Mouse (Mus musculus) forebrain, embryonic 14.5 days (tissue): Measurements from ENCODE around the gene Nfkbia. TPM values are rescaled to one million over a fixed set of nuclear protein-coding genes. Genes with fewer than 3 reads are reported as not detected.
A peak's percentile ranks its signal among the peaks of the same experiment; 100 is the strongest.

Experiments used
- ATAC-seq: fragments of 200-750 bp; cut with Nextera tagmentation; 2 replicates; pipeline ENCODE4 v1.8.0; 2017; ENCODE audit warnings: mild to moderate bottlenecking, moderate library complexity
- DNase-seq: peaks from one replicate; pipeline ENCODE4 v3.0.0-alpha.2; 2015; ENCODE audit warnings: low spot score
- H3K27ac ChIP-seq: fragments of 300-500 bp; sonication (generic); 2 replicates; pipeline ENCODE4 v1.5.1; 2014; ENCODE audit warnings: low read depth, mild to moderate bottlenecking, control low read depth, low read length, moderate library complexity
- H3K27me3 ChIP-seq: fragments of 300-500 bp; sonication (generic); replicated peaks from 2 replicates; pipeline ENCODE4 v1.6.1; 2014; ENCODE audit warnings: low read length, control low read depth, mixed read lengths; ENCODE audit not compliant: control insufficient read depth, insufficient read depth
- H3K36me3 ChIP-seq: fragments of 300-500 bp; sonication (generic); 2 replicates; pipeline ENCODE4 v1.6.1; 2014; ENCODE audit warnings: low read length, control low read depth; ENCODE audit not compliant: control insufficient read depth, insufficient read depth
- H3K4me1 ChIP-seq: fragments of 300-500 bp; sonication (generic); 2 replicates; pipeline ENCODE4 v1.6.1; 2014; ENCODE audit warnings: antibody characterized with exemption, low read length, control low read depth; ENCODE audit not compliant: control insufficient read depth, insufficient read depth
- H3K4me2 ChIP-seq: fragments of 300-500 bp; sonication (generic); 2 replicates; pipeline ENCODE4 v1.6.1; 2014; ENCODE audit warnings: mild to moderate bottlenecking, control low read depth, low read length
- H3K4me3 ChIP-seq: fragments of 300-500 bp; sonication (generic); 2 replicates; pipeline ENCODE4 v1.5.1; 2014; ENCODE audit warnings: low read depth, low read length, control low read depth
- H3K9ac ChIP-seq: fragments of 300-500 bp; sonication (generic); 2 replicates; pipeline ENCODE4 v1.6.1; 2014; ENCODE audit warnings: mild to moderate bottlenecking, low read length, control low read depth, moderate library complexity
- H3K9me3 ChIP-seq: fragments of 300-500 bp; sonication (generic); replicated peaks from 2 replicates; pipeline ENCODE4 v1.6.1; 2016; ENCODE audit warnings: low read length, control low read depth, mixed read lengths; ENCODE audit not compliant: control insufficient read depth
- WGBS: fragments of 180-500 bp; shearing (Covaris S2); extraction: QIAGEN DNeasy Blood & Tissue Kit; methylation state at CpG from one replicate; pipeline ENCODE4 v1.1.7; 2014; 5-methylcytosine and 5-hydroxymethylcytosine counted together
- polyA plus RNA-seq: library from polyadenylated mRNA; unstranded; fragments of >200 nt; fragmentation: Nextera tagmentation; extraction: Ambion mirVana; gene quantifications from 2 replicates; pipeline ENCODE4 v1.2.1, GENCODE M21; 2014

The Nfkbia gene
- polyA plus RNA-seq, 1 experiment from 2014 or later, result 40.0 TPM

DNA sequence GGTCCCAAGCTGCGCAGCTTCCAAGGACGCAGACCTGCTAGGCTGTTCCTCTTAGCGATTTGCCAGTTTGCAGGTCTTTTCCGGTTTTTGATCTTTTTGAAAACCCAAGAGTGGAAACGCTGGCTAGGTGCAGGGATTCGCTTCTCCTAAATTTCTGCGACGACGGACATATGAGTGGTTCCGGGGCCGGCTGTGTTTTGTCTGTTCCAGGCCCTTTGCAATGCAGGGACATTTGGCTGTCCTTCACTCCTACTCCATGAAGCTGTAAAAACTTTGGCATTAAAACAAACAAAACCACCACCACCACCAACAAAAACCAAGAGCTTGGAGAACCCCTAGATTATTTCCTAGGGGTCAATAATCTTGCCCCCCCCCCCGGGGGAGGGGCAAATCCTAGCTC is 494 bp upstream of the Nfkbia start:
- no peak for DNase-seq
- ATAC-seq, result no peak
- peak overlapping the region; percentile 82 for H3K4me2 ChIP-seq
- peak overlapping the region; percentile 97 for H3K9ac ChIP-seq
- peak overlapping the region; percentile 90 for H3K4me3 ChIP-seq
- peaks cover 6% of the 10 kb centered on the region; the same call in 1 of the 2 replicates for H3K4me1 ChIP-seq
- no peaks in the 10 kb centered on the region for H3K27me3 ChIP-seq
- WGBS, result under 1% methylated on average over 12 of the region's 12 CpGs
- peaks cover 30% of the 10 kb centered on the region for H3K36me3 ChIP-seq
- no peaks in the 10 kb centered on the region for H3K9me3 ChIP-seq
- H3K27ac ChIP-seq, result peak overlapping the region; percentile 98; the same call in 1 of the 2 replicates

DNA sequence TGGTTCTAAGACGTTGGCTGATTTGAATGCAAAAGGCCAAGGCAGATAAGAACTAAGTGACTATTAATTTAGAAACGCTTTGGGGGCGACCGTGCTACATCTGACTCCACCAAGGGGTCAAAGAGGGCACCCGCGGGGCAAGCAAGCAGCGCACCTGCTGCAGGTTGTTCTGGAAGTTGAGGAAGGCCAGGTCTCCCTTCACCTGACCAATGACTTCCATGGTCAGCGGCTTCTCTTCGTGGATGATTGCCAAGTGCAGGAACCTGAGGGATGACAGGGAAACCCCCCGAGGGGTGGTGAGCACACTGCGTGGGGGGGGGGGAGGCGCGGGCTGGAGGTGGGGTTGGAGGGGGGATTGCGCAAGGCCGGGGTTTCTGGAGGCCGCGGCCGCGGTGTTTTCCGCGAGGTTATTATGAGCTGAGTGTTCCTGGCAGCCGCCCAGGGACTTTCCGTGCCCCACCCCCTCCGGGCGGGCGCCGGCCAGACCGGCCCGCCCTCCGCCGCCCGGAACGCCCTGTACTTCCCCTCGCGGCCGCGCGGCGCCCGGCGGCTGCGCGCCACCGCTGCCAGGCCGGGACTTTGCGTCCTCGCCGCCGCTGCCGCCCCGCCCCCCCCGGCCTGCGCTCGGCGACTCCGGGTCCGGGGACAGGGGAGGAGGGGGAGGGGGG is 797 bp downstream of the Nfkbia start:
- WGBS, result 2% methylated on average over 44 of the region's 57 CpGs
- Histone ChIP-seq H3K9me3 (no peaks in the 10 kb centered on the region), H3K4me3 (peak overlapping the region; percentile 90), H3K27me3 (no peaks in the 10 kb centered on the region), H3K9ac (peak overlapping the region; percentile 97), H3K27ac (peak overlapping the region; percentile 98), H3K36me3 (peaks cover 32% of the 10 kb centered on the region), H3K4me2 (peak overlapping the region; percentile 82), H3K4me1 (peaks cover 6% of the 10 kb centered on the region; the same call in 1 of the 2 replicates)
- DNase-seq (peak; percentile 89), ATAC-seq (peak; percentile 86)

- H3K9me3 ChIP-seq, result no peaks in the 10 kb centered on the region
- peak overlapping the region; percentile 90 for H3K4me3 ChIP-seq
- no peak overlapping the region for H3K27ac ChIP-seq
- H3K4me1 ChIP-seq, result peaks cover 6% of the 10 kb centered on the region; the same call in 1 of the 2 replicates
- peak overlapping the region; percentile 82 for H3K4me2 ChIP-seq
- 90% methylated on average over 13 of the region's 13 CpGs for WGBS
- no peak for DNase-seq
- H3K36me3 ChIP-seq, result peaks cover 32% of the 10 kb centered on the region
- no peaks in the 10 kb centered on the region for H3K27me3 ChIP-seq
- ATAC-seq, result no peak
- H3K9ac ChIP-seq, result peak overlapping the region; percentile 97
Observed at GRCm38 (mm10) chr12:55490722-55491449, 1.6 kb downstream of the Nfkbia start.

DNA sequence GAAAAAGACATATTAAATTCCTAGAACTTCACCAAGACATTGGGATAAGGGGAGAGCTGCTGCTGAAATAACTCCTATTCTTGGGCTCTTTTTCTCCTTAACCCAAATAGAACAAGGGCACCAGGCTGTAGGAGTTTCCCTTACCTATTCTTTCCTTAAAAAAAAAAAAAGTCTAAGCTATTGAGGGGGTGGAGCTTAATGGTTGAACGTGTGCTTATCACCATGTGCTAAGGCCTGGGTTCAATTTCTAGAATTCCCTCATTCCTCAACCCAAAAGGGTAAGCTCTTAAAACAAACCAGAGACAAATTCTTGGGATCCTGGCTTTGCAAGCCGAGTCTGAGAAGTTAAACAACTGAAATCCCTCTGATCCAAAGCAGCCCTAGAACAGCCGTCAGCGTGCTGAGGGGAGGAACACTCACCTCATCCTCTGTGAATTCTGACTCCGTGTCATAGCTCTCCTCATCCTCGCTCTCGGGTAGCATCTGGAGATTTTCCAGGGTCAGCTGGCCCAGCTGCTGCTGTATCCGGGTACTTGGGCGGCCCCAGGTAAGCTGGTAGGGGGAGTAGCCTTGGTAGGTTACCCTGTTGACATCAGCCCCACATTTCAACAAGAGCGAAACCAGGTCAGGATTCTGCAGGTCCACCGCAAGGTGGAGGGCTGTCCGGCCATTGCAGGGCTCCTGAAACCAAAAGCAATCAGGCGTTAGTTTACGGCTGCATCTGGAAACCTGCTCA is 2.3 kb downstream of the Nfkbia start:
- Histone ChIP-seq H3K4me2 (no peak overlapping the region), H3K4me1 (peaks cover 6% of the 10 kb centered on the region; the same call in 1 of the 2 replicates), H3K27ac (no peak overlapping the region), H3K9me3 (no peaks in the 10 kb centered on the region), H3K36me3 (peaks cover 32% of the 10 kb centered on the region), H3K9ac (no peak overlapping the region), H3K4me3 (no peak overlapping the region), H3K27me3 (no peaks in the 10 kb centered on the region)
- no peak for ATAC-seq
- 92% methylated on average over 14 of the region's 14 CpGs for WGBS
- no peak for DNase-seq

DNA sequence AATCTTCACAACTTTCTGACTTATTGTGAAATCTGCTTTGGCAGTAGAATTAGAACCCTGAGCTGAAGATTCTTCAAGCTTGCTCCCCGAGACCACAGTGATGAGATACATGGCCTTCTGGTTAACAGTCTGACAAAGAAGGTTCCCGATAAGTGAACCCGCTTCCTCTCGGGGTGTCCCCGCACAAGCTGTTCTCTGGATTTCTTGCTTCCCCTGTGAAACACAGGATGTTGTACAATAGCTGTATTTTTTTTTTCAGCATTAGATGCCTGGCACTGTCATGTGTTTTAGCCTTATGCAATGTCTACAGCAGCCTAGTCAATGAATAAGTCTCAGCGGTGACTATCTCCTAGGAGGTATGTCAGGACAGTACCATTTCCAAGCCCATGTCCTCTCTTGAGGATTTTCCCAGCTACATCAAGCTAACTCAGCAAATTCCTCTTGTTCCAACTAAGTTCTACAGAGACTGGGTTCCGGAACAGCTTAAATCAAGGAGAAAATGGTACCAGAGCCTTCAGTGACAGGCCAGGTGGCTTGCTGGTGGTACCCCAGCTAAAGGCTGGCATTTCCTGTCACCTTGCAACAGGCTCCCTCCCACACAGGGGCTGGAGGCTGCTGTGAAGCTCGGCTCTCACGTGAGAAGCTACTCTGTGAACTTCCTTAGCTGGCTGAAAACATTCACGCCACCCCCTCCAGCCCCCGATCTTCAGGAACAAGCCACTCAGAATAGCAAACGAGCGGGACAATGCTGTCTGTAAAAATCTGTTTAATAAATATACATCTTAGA is 3.6 kb downstream of the Nfkbia start:
- Histone ChIP-seq H3K27me3 (no peaks in the 10 kb centered on the region), H3K4me2 (no peak overlapping the region), H3K36me3 (peaks cover 32% of the 10 kb centered on the region), H3K9me3 (no peaks in the 10 kb centered on the region), H3K9ac (no peak overlapping the region), H3K4me3 (no peak overlapping the region), H3K4me1 (peaks cover 6% of the 10 kb centered on the region; the same call in 1 of the 2 replicates), H3K27ac (no peak overlapping the region)
- DNase-seq (no peak), ATAC-seq (no peak)
- WGBS, result 90% methylated on average over 13 of the region's 13 CpGs

- no peaks in the 10 kb centered on the region for H3K9me3 ChIP-seq
- DNase-seq (no peak), ATAC-seq (no peak)
- H3K4me1 ChIP-seq, result peaks cover 6% of the 10 kb centered on the region; the same call in 1 of the 2 replicates
- no peak overlapping the region for H3K9ac ChIP-seq
- 96% methylated on average over 7 of the region's 7 CpGs for WGBS
- no peak overlapping the region for H3K4me2 ChIP-seq
- H3K36me3 ChIP-seq, result peaks cover 32% of the 10 kb centered on the region
- no peaks in the 10 kb centered on the region for H3K27me3 ChIP-seq
- no peak overlapping the region for H3K27ac ChIP-seq
- no peak overlapping the region for H3K4me3 ChIP-seq
Observed at GRCm38 (mm10) chr12:55487843-55488660, 4.4 kb downstream of the Nfkbia start.

DNA sequence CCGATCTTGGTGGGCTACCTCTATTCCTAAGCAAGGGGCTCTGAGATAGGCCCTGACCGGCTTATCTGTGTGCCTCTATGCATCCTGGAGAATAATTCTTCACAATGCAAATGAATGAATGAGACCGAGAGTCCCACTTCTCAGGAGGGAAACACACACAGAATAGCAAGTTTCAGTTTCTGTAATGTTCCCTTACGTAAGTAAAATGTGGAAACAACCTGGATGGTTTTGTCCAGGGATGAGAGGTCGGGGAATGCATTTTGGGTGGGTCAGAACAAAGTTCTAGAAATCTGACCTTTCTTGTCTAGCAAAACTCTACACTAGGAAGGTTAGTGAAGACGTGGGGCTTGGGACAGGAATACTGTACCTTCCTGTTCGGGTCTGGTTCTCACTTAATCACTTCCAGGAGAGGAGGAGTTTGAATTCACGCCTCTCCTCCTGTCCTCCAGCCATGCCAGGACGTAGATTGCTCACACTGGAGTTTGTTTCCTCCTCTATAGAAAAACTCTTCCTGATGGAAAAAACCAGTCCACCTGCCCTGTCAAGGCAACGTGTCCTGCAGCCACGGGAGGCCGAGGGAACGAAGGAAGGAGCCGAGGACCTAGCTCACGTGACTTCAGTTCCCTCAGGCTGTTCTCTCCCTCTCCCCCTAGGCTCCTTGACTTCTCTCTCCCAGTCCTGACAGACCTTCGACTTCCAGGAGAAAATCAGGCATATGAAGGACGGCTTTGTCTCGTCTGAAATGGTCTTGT is 5.3 kb downstream of the Nfkbia start:
- ATAC-seq (no peak), DNase-seq (no peak)
- whole genome bisulfite sequencing, result 81% methylated on average over 18 of the region's 18 CpGs
- no peak overlapping the region for H3K4me3 ChIP-seq
- H3K9ac ChIP-seq, result no peak overlapping the region
- no peaks in the 10 kb centered on the region for H3K9me3 ChIP-seq
- H3K27ac ChIP-seq, result no peak overlapping the region
- H3K4me1 ChIP-seq, result peaks cover 6% of the 10 kb centered on the region; the same call in 1 of the 2 replicates
- peaks cover 32% of the 10 kb centered on the region for H3K36me3 ChIP-seq
- H3K27me3 ChIP-seq, result no peaks in the 10 kb centered on the region
- H3K4me2 ChIP-seq, result no peak overlapping the region
